Mouse (Mus musculus): ENCODE measurements around the gene Insr. TPM values are rescaled to one million over a fixed set of nuclear protein-coding genes. Genes with fewer than 3 reads are reported as not detected.

The Insr gene
- polyA plus RNA-seq, 1 experiment from 2014 or later, result 13.8 TPM

GRCm38 (mm10) chr8:3252665-3253064 is 26.8 kb downstream of the Insr start:
- POLR2A ChIA-PET, result no interaction called here
- CTCF ChIA-PET, result interaction anchor here (1.4 to 2.6 kb wide), 2 partner anchors 16 to 20 kb away, joined by 3 to 8 read pairs; no protein-coding TSS in a partner anchor
- no peak for DNase-seq (ENCODE audit: low read depth, low spot score)
- in situ Hi-C loops (cut with MboI; ENCODE audit: low pct_unique_long_range_greater_than_20kb), result no loop called here
- no peak for TF ChIP-seq CTCF (IDR thresholded peaks at IDR 0.05)
- ATAC-seq, result no peak
- H3K27me3 ChIP-seq, result no peaks in the 10 kb centered on the region

- H3K27me3 ChIP-seq, result no peaks in the 10 kb centered on the region
- ChIA-PET CTCF (interaction anchor here (0.9 to 2.6 kb wide), 3 partner anchors 8 to 21 kb away, joined by 3 to 8 read pairs (median 3); no protein-coding TSS in a partner anchor), POLR2A (no interaction called here)
- ATAC-seq (no peak), DNase-seq (ENCODE audit: low read depth, low spot score) (no peak)
- no peak for TF ChIP-seq CTCF (IDR thresholded peaks at IDR 0.05)
- in situ Hi-C loops (cut with MboI; ENCODE audit: low pct_unique_long_range_greater_than_20kb), result no loop called here
Measured at GRCm38 (mm10) chr8:3251101-3251500, 28.3 kb downstream of the Insr start.

DNA sequence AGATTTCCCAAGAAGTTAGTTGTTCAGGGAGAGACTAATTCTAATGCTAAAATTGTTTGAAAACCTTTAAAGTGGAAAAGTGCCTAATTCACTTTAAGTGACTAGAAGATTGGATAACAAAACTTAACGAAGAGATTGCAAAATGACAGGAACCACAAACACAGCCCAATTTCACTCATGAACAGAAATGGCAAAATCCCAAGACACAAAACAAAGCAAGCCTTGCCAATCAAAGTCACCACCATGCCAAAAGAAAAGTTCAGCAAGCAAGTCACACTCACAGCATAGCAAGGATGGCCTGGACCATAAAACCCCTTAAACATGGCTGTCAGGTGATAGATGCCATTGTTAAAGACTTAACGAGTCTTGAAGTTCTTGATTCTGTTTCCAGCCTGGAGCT is 29.5 kb downstream of the Insr start:
- TF ChIP-seq CTCF (IDR thresholded peaks at IDR 0.05), result no peak
- ATAC-seq (no peak), DNase-seq (ENCODE audit: low read depth, low spot score) (peak; percentile 37)
- in situ Hi-C loops (cut with MboI; ENCODE audit: low pct_unique_long_range_greater_than_20kb), result no loop called here
- no peaks in the 10 kb centered on the region for H3K27me3 ChIP-seq
- CTCF ChIA-PET, result interaction anchor here (1.0 to 2.6 kb wide), 2 partner anchors 23 kb away, joined by 3 to 8 read pairs; no protein-coding TSS in a partner anchor
- POLR2A ChIA-PET, result no interaction called here

GRCm38 (mm10) chr8:3248704-3249103 is 30.7 kb downstream of the Insr start:
- in situ Hi-C loops (cut with MboI; ENCODE audit: low pct_unique_long_range_greater_than_20kb), result no loop called here
- POLR2A ChIA-PET, result interaction anchor here (0.7 kb wide), 1 partner anchor 1091 kb away, joined by 3 read pairs; no protein-coding TSS in a partner anchor
- DNase-seq (ENCODE audit: low read depth, low spot score) (no peak), ATAC-seq (no peak)
- CTCF ChIA-PET, result interaction anchor here (1.1 to 2.4 kb wide), 2 partner anchors 12 to 15 kb away, joined by 3 to 8 read pairs; no protein-coding TSS in a partner anchor
- H3K27me3 ChIP-seq, result no peaks in the 10 kb centered on the region
- no peak for TF ChIP-seq CTCF (IDR thresholded peaks at IDR 0.05)

DNA sequence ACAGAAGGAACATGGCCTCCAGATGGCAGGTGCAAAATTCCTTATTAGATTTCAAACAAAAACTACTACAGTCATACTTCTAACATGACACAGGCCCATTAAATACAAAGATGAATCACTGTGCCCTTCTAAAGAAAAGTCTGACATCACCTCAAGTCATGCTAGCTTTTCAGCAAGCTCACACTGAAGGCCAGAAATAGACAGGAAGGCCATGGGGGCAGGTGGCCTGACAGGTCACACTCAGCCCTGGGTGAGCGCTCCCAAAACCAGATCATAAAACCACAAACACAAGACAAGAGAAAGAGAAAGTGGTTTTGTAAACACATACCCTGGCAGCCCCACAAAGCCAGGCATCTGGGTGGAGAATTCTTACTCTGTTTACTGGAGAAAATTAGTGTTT is 32.3 kb downstream of the Insr start:
- in situ Hi-C loops (cut with MboI; ENCODE audit: low pct_unique_long_range_greater_than_20kb), result no loop called here
- POLR2A ChIA-PET, result interaction anchor here (0.9 kb wide), 1 partner anchor 9 kb away, joined by 3 read pairs; no protein-coding TSS in a partner anchor

DNA sequence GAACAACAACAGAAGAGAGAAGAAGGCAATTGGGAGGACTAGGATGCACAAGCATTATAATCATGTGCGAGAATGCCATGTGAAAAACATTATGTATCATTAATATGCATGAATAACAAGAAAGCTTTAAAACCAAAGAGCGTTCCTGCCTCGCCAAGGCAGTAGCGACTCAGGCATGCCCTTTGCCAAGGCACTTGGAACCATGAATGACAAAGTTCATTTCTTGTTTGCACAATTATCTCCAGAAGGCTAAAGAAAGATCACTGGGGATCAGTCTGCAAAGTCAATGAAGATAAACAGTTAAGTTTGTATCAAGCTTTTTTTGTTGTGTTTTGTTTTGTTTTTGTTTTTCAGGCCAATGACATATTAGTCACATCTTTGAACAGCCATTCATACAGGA is 36.2 kb downstream of the Insr start:
- H3K27me3 ChIP-seq, result no peaks in the 10 kb centered on the region
- DNase-seq (ENCODE audit: low read depth, low spot score) (no peak), ATAC-seq (no peak)
- no peak for TF ChIP-seq CTCF (IDR thresholded peaks at IDR 0.05)
- in situ Hi-C loops (cut with MboI; ENCODE audit: low pct_unique_long_range_greater_than_20kb), result no loop called here
- POLR2A ChIA-PET, result no interaction called here
- CTCF ChIA-PET, result interaction anchor here (0.7 kb wide), 1 partner anchor 21 kb away, joined by 4 read pairs; no protein-coding TSS in a partner anchor

More for the DNA sequence above, 32.3 kb downstream of the Insr start:
- CTCF ChIA-PET, result interaction anchor here (2.4 kb wide), 1 partner anchor 10 kb away, joined by 8 read pairs; no protein-coding TSS in a partner anchor
- no peaks in the 10 kb centered on the region for H3K27me3 ChIP-seq
- ATAC-seq, result peak; percentile 92
- DNase-seq (ENCODE audit: low read depth, low spot score), result peak; percentile 68
- no peak for TF ChIP-seq CTCF (IDR thresholded peaks at IDR 0.05)

DNA sequence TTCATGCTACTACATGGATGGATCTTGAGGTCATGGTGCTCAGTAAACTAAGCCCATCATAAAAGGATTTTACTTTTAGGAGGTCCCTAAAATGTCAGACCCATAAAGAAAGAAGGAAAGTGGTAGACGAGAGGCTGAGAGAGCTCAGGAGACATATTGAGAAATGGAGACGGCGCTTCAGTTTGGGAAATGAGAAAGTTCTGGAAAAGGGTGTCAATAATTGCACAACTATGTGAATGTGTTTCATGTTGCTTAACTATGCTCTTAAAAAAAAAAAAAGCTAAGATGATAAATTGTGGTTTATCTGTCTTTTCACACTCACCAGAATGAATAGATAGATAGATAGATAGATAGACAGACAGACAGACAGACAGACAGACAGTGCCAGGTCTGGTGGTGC is 38.7 kb downstream of the Insr start:
- TF ChIP-seq CTCF (IDR thresholded peaks at IDR 0.05), result no peak
- ChIA-PET CTCF (interaction anchor here (1.5 kb wide), 1 partner anchor 12 kb away, joined by 3 read pairs; no protein-coding TSS in a partner anchor), POLR2A (interaction anchor here (0.7 kb wide), 1 partner anchor 60 kb away, joined by 3 read pairs; no protein-coding TSS in a partner anchor)
- ATAC-seq (no peak), DNase-seq (ENCODE audit: low read depth, low spot score) (no peak)
- no peaks in the 10 kb centered on the region for H3K27me3 ChIP-seq
- in situ Hi-C loops (cut with MboI; ENCODE audit: low pct_unique_long_range_greater_than_20kb), result no loop called here

DNA sequence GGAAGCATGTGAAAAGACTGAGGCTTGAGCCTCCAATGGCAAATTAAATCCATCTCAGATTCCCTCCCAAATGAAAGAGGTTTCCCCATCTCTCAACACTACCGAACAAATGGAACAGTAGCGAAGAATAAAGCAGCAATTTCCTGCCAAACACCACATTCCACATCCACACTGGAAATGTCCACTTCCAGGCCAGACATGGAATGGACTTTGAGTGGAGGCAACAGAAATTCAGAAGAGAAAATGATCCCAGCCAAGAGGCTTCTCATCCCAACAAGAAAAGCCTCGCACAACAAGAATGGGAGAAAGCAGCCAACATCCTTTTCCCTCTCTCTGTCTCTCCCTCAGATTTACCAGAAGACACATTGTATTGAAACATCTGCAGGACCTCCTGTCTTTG is 39.8 kb downstream of the Insr start:
- no peak for TF ChIP-seq CTCF (IDR thresholded peaks at IDR 0.05)
- no peak for ATAC-seq
- CTCF ChIA-PET, result interaction anchor here (1.5 kb wide), 1 partner anchor 11 kb away, joined by 3 read pairs; no protein-coding TSS in a partner anchor
- no peak for DNase-seq (ENCODE audit: low read depth, low spot score)
- POLR2A ChIA-PET, result no interaction called here
- in situ Hi-C loops (cut with MboI; ENCODE audit: low pct_unique_long_range_greater_than_20kb), result no loop called here
- no peaks in the 10 kb centered on the region for H3K27me3 ChIP-seq

DNA sequence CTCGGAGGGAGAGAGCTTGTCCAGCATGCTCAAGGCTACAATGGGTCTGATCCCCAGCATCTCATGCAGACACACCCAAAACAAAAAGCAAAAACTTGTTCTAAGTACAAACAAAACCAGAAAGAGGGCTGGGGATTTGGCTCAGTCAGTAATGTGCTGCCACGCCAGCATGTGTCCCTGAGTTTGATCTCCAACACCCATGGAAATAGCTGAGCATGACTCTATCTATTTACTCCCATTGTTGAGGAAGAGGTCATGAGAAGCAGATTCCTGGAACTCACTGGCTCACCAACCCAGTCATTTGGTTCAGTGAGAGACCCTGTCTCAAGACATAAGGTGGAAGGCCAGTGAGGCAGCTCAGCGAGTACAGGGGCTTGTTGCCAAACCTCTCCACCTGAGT is 40.6 kb downstream of the Insr start:
- CTCF ChIA-PET, result interaction anchor here (2.3 kb wide), 1 partner anchor 16 kb away, joined by 5 read pairs; no protein-coding TSS in a partner anchor
- ATAC-seq (no peak), DNase-seq (ENCODE audit: low read depth, low spot score) (no peak)
- no peaks in the 10 kb centered on the region for H3K27me3 ChIP-seq
- POLR2A ChIA-PET, result interaction anchor here (1.1 kb wide), 1 partner anchor 8 kb away, joined by 3 read pairs; no protein-coding TSS in a partner anchor
- TF ChIP-seq CTCF (IDR thresholded peaks at IDR 0.05), result no peak
- in situ Hi-C loops (cut with MboI; ENCODE audit: low pct_unique_long_range_greater_than_20kb), result no loop called here

DNA sequence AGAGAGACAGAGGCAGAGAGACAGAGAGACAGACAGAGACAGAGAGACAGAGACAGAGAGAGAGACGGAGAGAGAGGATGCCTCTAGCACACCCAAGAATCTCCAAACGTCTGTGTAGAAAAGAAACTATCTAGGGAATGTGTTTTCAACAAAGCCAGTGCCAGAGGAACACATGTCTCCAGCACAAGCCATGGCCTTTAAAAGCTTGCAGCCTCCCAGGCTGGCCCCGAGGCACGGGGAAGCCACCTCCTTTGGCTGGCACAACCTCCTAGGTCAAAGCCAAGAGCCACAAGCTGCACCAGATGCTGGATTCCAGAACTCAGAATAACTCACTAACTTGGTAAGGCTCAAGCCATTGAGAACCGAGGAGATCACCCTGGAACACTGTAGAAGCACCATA is 42.1 kb downstream of the Insr start:
- in situ Hi-C loops (cut with MboI; ENCODE audit: low pct_unique_long_range_greater_than_20kb), result no loop called here
- CTCF ChIA-PET, result interaction anchor here (0.9 to 2.3 kb wide), 4 partner anchors 11 to 16 kb away, joined by 3 to 8 read pairs (median 4); no protein-coding TSS in a partner anchor
- DNase-seq (ENCODE audit: low read depth, low spot score) (no peak), ATAC-seq (no peak)
- no peaks in the 10 kb centered on the region for H3K27me3 ChIP-seq
- POLR2A ChIA-PET, result interaction anchor here (0.8 to 1.1 kb wide), 3 partner anchors 10 to 16 kb away, joined by 3 read pairs; no protein-coding TSS in a partner anchor
- TF ChIP-seq CTCF (IDR thresholded peaks at IDR 0.05), result no peak

DNA sequence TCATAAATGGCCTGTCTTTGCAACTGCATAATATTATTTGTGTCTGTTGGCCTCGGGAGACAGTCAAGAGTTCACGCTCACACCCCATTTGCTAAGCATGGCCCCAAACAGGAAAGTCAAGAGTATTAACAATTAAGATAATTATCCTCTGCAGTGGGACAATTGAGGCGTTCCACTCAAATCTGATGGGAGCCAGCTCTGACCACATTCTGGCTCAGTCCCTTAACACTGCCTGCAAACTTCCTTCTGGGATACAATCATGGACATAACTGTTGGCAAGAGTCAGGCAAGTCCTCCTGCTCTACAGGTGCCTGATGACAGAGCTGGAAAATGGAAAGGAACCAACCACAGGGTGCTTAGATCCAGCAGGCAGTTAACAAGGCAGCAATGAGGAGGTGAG is 43.1 kb downstream of the Insr start:
- ChIA-PET POLR2A (no interaction called here), CTCF (interaction anchor here (0.9 to 2.3 kb wide), 3 partner anchors 12 to 17 kb away, joined by 3 to 8 read pairs (median 3); no protein-coding TSS in a partner anchor)
- no peaks in the 10 kb centered on the region for H3K27me3 ChIP-seq
- ATAC-seq (no peak), DNase-seq (ENCODE audit: low read depth, low spot score) (no peak)
- TF ChIP-seq CTCF (IDR thresholded peaks at IDR 0.05), result no peak
- in situ Hi-C loops (cut with MboI; ENCODE audit: low pct_unique_long_range_greater_than_20kb), result no loop called here

All from Patski (cell line).